22 mouse cellular contexts compared by ENCODE assay signal in genomic region chr1:84871131-84871530, GRCm38 (mm10). TPM values are rescaled to one million over a fixed set of nuclear protein-coding genes. Genes with fewer than 3 reads are reported as not detected.
DNase-seq lines count a peak whose midpoint lies in the region; ATAC-seq and TF ChIP-seq lines count a peak whose summit lies in the region.
"Had no signal": no experiment of that assay in that cellular context is flagged by ENCODE, and none has a peak within 500 bp of the region (broad histone marks: within the 10 kb centered on the region; RNA-seq: fewer than 3 reads in every experiment).

No protein-coding gene starts in this region.

- H3K4me3 ChIP-seq in midbrain, embryonic 11.5 days (ENCODE audit: low read depth, low read length), result no peak overlapping the region
- no peak overlapping the region for H3K4me3 ChIP-seq in midbrain, embryonic 15.5 days
- H3K4me3 ChIP-seq in left cerebral cortex, adult 2 months, result no peak overlapping the region
- H3K4me3 ChIP-seq: forebrain, embryonic 12.5 days; heart, embryonic 13.5 days; liver, embryonic 13.5 days; megakaryocyte, embryonic 14.5 days had no signal

- no peaks in the 10 kb centered on the region for H3K4me1 ChIP-seq in midbrain, embryonic 11.5 days (ENCODE audit: control insufficient read depth, insufficient read depth, low read length)
- H3K4me1 ChIP-seq in midbrain, embryonic 15.5 days, result no peaks in the 10 kb centered on the region
- H3K4me1 ChIP-seq: forebrain, embryonic 12.5 days; heart, embryonic 13.5 days; megakaryocyte, embryonic 14.5 days had no signal

- H3K36me3 ChIP-seq in midbrain, embryonic 11.5 days (ENCODE audit: control insufficient read depth, insufficient read depth, low read length), result no peaks in the 10 kb centered on the region
- no peaks in the 10 kb centered on the region for H3K36me3 ChIP-seq in midbrain, embryonic 15.5 days (replicated peaks)
- H3K36me3 ChIP-seq: forebrain, embryonic 12.5 days; G1E; heart, embryonic 13.5 days; liver, embryonic 13.5 days had no signal

- TF ChIP-seq CTCF in left cerebral cortex, adult 2 months (IDR thresholded peaks at IDR 0.05), result no peak

- DNase-seq in midbrain, embryonic 11.5 days (ENCODE audit: low spot score, missing footprints), result peak; percentile 75
- DNase-seq in kidney, adult 8-10 months, result peak; percentile 86 to 91
- DNase-seq in kidney, postnatal 25 days, result peak; percentile 84 to 90
- no peak for DNase-seq in left cerebral cortex, adult 2 months (ENCODE audit: extremely low spot score in 1 of 2, low spot score in 2 of 2)
- no peak for DNase-seq in lung, postnatal 4 days
- no peak for DNase-seq in MN1 (ENCODE audit: low spot score)
- DNase-seq: cerebellum, adult 9-10 months; gastrocnemius, postnatal 14 days; heart, adult 18-20 months; left cerebral cortex, postnatal 4 days; liver, embryonic 13.5 days; lung, postnatal 14 days; right cerebral cortex, postnatal 14 days; spleen, adult 18-20 months had no signal

- no peaks in the 10 kb centered on the region for H3K27me3 ChIP-seq in midbrain, embryonic 11.5 days (ENCODE audit: control insufficient read depth, insufficient read depth, low read length)
- H3K27me3 ChIP-seq in midbrain, embryonic 15.5 days (replicated peaks), result no peaks in the 10 kb centered on the region
- H3K27me3 ChIP-seq: forebrain, embryonic 12.5 days; heart, embryonic 13.5 days; liver, embryonic 13.5 days; megakaryocyte, embryonic 14.5 days had no signal

- 75% methylated on average over 6 of the region's 6 CpGs for WGBS in midbrain, embryonic 11.5 days
- WGBS in midbrain, embryonic 15.5 days, result 73% methylated on average over 5 of the region's 6 CpGs

- ATAC-seq in midbrain, embryonic 11.5 days (ENCODE audit: low FRiP score), result no peak
- no peak for ATAC-seq in midbrain, embryonic 15.5 days (replicated peaks)
- ATAC-seq: midbrain, embryonic 16.5 days had no signal

- intact Hi-C loops in left cerebral cortex, adult 2 months (cut with DNase I), result no loop called here

- no peak overlapping the region for H3K9ac ChIP-seq in midbrain, embryonic 11.5 days (ENCODE audit: low read length)
- no peak overlapping the region for H3K9ac ChIP-seq in midbrain, embryonic 15.5 days
- H3K9ac ChIP-seq: forebrain, embryonic 12.5 days; heart, embryonic 13.5 days; hindbrain, embryonic 14.5 days; liver, embryonic 13.5 days had no signal

- H3K9me3 ChIP-seq in midbrain, embryonic 11.5 days (ENCODE audit: control insufficient read depth, low read length), result no peaks in the 10 kb centered on the region
- H3K9me3 ChIP-seq in midbrain, embryonic 15.5 days, result no peaks in the 10 kb centered on the region
- H3K9me3 ChIP-seq: forebrain, embryonic 12.5 days; G1E; heart, embryonic 13.5 days; liver, embryonic 13.5 days had no signal

- no peak overlapping the region for H3K4me2 ChIP-seq in midbrain, embryonic 11.5 days
- no peak overlapping the region for H3K4me2 ChIP-seq in midbrain, embryonic 15.5 days
- H3K4me2 ChIP-seq: forebrain, embryonic 12.5 days; heart, embryonic 13.5 days; hindbrain, embryonic 14.5 days; liver, embryonic 13.5 days had no signal

- H3K27ac ChIP-seq in midbrain, embryonic 11.5 days (ENCODE audit: low read depth, low read length), result no peak overlapping the region
- H3K27ac ChIP-seq in midbrain, embryonic 15.5 days, result no peak overlapping the region
- no peak overlapping the region for H3K27ac ChIP-seq in left cerebral cortex, adult 2 months
- H3K27ac ChIP-seq: forebrain, embryonic 12.5 days; heart, embryonic 13.5 days; hindbrain, embryonic 14.5 days had no signal

RNA-seq across cellular contexts. Expression of gene Trip12, which starts 30.8 kb away (rescaled TPM):
- 99.4 and 107 TPM in 2 replicates for polyA plus RNA-seq in midbrain, embryonic 11.5 days (2014; fragmentation: Nextera tagmentation; extraction: Ambion mirVana)
- 53.1 and 53.2 TPM in 2 replicates for polyA plus RNA-seq in midbrain, embryonic 15.5 days (2015; fragmentation: Nextera tagmentation; extraction: Ambion mirVana)
- 100 to 1,000 TPM; 196 to 219 TPM for total RNA-seq in left cerebral cortex, adult 2 months (2021)

RNA-seq across cellular contexts. Expression of gene Fbxo36, which starts 31.5 kb away (rescaled TPM):
- polyA plus RNA-seq in midbrain, embryonic 11.5 days (2014; fragmentation: Nextera tagmentation; extraction: Ambion mirVana), result 10.7 and 12.3 TPM in 2 replicates
- polyA plus RNA-seq in midbrain, embryonic 15.5 days (2015; fragmentation: Nextera tagmentation; extraction: Ambion mirVana), result 5.1 and 6.0 TPM in 2 replicates
- total RNA-seq in left cerebral cortex, adult 2 months (2021), result 1 to 10 TPM; 2.3 to 2.4 TPM
- total RNA-seq: neutrophil, adult 5-6 weeks had no signal

Comparison
In these comparisons a context has a peak if more than half of its experiments do, and no peak if none do; other contexts are left out.
1. DNase-seq: peak in midbrain, embryonic 11.5 days (single experiment), kidney, adult 8-10 months (2 of 2) and kidney, postnatal 25 days (2 of 2); none in left cerebral cortex, adult 2 months (0 of 2), lung, postnatal 4 days (0 of 2) and MN1 (single experiment).